Mouse (Mus musculus): ENCODE measurements around the gene Lingo3.

DNA sequence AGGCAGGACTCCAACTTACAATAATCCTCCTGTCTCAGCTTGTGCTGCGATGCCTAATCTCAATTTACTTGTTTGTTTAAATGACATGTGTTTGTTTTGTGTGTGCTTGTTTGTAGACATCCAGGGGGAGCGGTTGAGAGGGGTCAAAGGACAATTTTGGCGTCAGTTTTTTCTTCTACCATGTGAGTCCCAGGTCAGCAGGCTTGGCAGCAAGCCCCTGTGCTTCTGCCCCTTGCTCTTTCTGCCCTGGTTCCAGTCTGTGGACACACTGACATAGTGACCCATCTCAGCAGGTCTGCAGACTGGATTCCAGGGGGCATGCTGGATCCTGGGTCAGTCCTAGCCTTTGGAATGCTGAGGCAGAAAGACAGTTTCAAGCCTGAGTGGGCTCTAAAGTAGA lies 24.4 kb downstream of the Lingo3 start:
- TF ChIP-seq CTCF (IDR thresholded peaks at IDR 0.05; ENCODE audit: borderline replicate concordance, insufficient read depth, low read length) (no peak), POLR2A (IDR thresholded peaks at IDR 0.05; ENCODE audit: low read depth, low read length) (no peak)
